Mouse (Mus musculus) heart, embryonic 11.5 days (tissue): ENCODE results near the gene Tox4. TPM values are rescaled to one million over a fixed set of nuclear protein-coding genes. Genes with fewer than 3 reads are reported as not detected.
A peak's percentile ranks its signal among the peaks of the same experiment; 100 is the strongest.
"Not testable (repeated sequence)": the region's sequence is repeated elsewhere in the genome, so short reads cannot be mapped to it uniquely, and the experiment has no call there.

Source experiments
- ATAC-seq: fragments of 200-750 bp; cut with Nextera tagmentation; replicated peaks from 2 replicates; pipeline ENCODE4 v1.8.0; 2017; ENCODE audit warnings: moderate library complexity; ENCODE audit not compliant: insufficient number of reproducible peaks, low FRiP score, low TSS enrichment
- H3K27ac ChIP-seq: fragments of 300-500 bp; sonication (generic); 2 replicates; pipeline ENCODE4 v1.5.1; 2014; ENCODE audit warnings: mild to moderate bottlenecking, low read depth, low read length
- H3K27me3 ChIP-seq: fragments of 300-500 bp; sonication (generic); 2 replicates; pipeline ENCODE4 v1.6.1; 2014; ENCODE audit warnings: mild to moderate bottlenecking, low read length, mixed read lengths; ENCODE audit not compliant: control insufficient read depth, insufficient read depth
- H3K36me3 ChIP-seq: fragments of 300-500 bp; sonication (generic); 2 replicates; pipeline ENCODE4 v1.6.1; 2014; ENCODE audit warnings: mild to moderate bottlenecking, low read length, moderate library complexity, mixed read lengths; ENCODE audit not compliant: control insufficient read depth, insufficient read depth
- H3K4me1 ChIP-seq: fragments of 300-500 bp; sonication (generic); 2 replicates; pipeline ENCODE4 v1.6.1; 2014; ENCODE audit warnings: low read length; ENCODE audit not compliant: control insufficient read depth, insufficient read depth
- H3K4me2 ChIP-seq: fragments of 300-500 bp; sonication (generic); 2 replicates; pipeline ENCODE4 v1.6.1; 2014; ENCODE audit warnings: mild to moderate bottlenecking, moderate library complexity
- H3K4me3 ChIP-seq: fragments of 300-500 bp; sonication (generic); 2 replicates; pipeline ENCODE4 v1.5.1; 2014; ENCODE audit warnings: low read depth, low read length
- H3K9ac ChIP-seq: fragments of 300-500 bp; sonication (generic); 2 replicates; pipeline ENCODE4 v1.6.1; 2014; ENCODE audit warnings: mild to moderate bottlenecking, low read depth, low read length, moderate library complexity
- H3K9me3 ChIP-seq: fragments of 300-500 bp; sonication (generic); replicated peaks from 2 replicates; pipeline ENCODE4 v1.6.1; 2016; ENCODE audit warnings: low read length; ENCODE audit not compliant: control insufficient read depth
- WGBS: fragments of 180-500 bp; shearing (Covaris S2); extraction: QIAGEN DNeasy Blood & Tissue Kit; methylation state at CpG from one replicate; pipeline ENCODE4 v1.1.7; 2014; ENCODE audit not compliant: insufficient replicate concordance; 5-methylcytosine and 5-hydroxymethylcytosine counted together
- polyA plus RNA-seq: library from polyadenylated mRNA; unstranded; fragments of >200 nt; fragmentation: Nextera tagmentation; extraction: Ambion mirVana; gene quantifications from 2 replicates; pipeline ENCODE4 v1.2.1, GENCODE M21; 2014

Gene Tox4
- polyA plus RNA-seq, 1 experiment from 2014 or later: 36.5 TPM

GRCm38 (mm10) chr14:52304644-52305271 lies 25.8 kb downstream of the Tox4 start, which contains the start of gene Mettl3:
Mettl3 (minus strand) TSS chr14:52305128.
- no peaks in the 10 kb centered on the region for H3K9me3 ChIP-seq
- peak within 1 kb of the TSS; percentile 80 for H3K27ac ChIP-seq
- WGBS: under 1% methylated on average over 46 of the region's 46 CpGs
- peak within 1 kb of the TSS; percentile 73 for H3K9ac ChIP-seq
- peak within 1 kb of the TSS; percentile 78 for H3K4me2 ChIP-seq
- H3K4me1 ChIP-seq: no peaks in the 10 kb centered on the region
- peak within 1 kb of the TSS; percentile 70 for H3K4me3 ChIP-seq
- peaks cover 3% of the 10 kb centered on the region for H3K36me3 ChIP-seq
- H3K27me3 ChIP-seq: no peaks in the 10 kb centered on the region
- peak; percentile 88 for ATAC-seq

DNA sequence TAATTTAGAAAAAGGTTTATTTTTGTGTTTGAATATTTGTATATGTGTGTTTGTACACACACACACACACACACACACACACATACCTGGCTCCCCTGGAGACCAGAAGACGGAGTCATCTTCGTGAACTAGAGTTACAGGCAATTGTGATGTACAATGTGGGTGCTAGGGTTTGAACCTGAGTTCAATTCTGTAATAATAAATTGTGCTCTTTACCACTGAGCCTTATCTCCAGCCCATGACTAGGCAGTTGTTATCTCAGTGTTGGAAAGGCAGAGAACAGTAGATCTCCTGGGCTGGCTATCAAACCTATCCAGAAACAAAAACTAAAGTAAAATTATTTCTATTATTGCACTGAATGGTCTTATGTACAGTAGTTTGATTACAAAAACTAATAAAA lies 27.2 kb downstream of the Tox4 start:
- no peak overlapping the region for H3K27ac ChIP-seq
- no peak overlapping the region for H3K9ac ChIP-seq
- H3K4me2 ChIP-seq: no peak overlapping the region
- ATAC-seq: no peak
- H3K9me3 ChIP-seq: no peaks in the 10 kb centered on the region
- WGBS: 95% methylated on average over 2 of the region's 2 CpGs
- peaks cover 4% of the 10 kb centered on the region; the same call in 1 of the 2 replicates for H3K36me3 ChIP-seq
- no peak overlapping the region for H3K4me3 ChIP-seq
- H3K27me3 ChIP-seq: no peaks in the 10 kb centered on the region
- H3K4me1 ChIP-seq: no peaks in the 10 kb centered on the region

DNA sequence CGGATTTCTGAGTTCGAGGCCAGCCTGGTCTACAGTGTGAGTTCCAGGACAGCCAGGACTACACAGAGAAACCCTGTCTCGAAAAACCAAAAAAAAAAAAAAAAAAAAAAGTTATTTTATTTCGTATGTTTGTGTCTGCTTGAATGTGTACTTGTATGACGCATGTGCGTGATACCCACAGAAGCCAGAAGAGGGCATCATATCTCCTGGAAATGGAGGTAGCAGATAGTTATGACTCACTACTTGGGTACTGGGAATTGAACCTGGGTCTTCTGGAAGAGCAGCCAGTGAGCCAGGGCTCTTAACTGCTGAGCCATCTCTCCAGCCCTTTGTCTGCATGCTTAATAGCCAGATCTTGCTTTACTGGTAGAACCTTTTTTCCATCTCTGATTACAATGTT lies 31.4 kb downstream of the Tox4 start:
- not testable (repeated sequence) for H3K27me3 ChIP-seq, H3K4me2 ChIP-seq, H3K9ac ChIP-seq, ATAC-seq, H3K9me3 ChIP-seq, H3K4me3 ChIP-seq, H3K27ac ChIP-seq
- peaks cover 11% of the 10 kb centered on the region; the same call in 1 of the 2 replicates for H3K4me1 ChIP-seq
- H3K36me3 ChIP-seq: peaks cover 33% of the 10 kb centered on the region
- 92% methylated on average over 5 of the region's 6 CpGs for WGBS

GRCm38 (mm10) chr14:52310906-52311305 lies 32.0 kb downstream of the Tox4 start:
- H3K27ac ChIP-seq: no peak overlapping the region
- no peak for ATAC-seq
- peaks cover 3% of the 10 kb centered on the region; the same call in 1 of the 2 replicates for H3K27me3 ChIP-seq
- H3K36me3 ChIP-seq: peaks cover 33% of the 10 kb centered on the region
- peaks cover 12% of the 10 kb centered on the region; the same call in 1 of the 2 replicates for H3K4me1 ChIP-seq
- H3K9me3 ChIP-seq: no peaks in the 10 kb centered on the region
- no peak overlapping the region for H3K4me3 ChIP-seq
- WGBS: 82% methylated on average over 2 of the region's 2 CpGs
- H3K9ac ChIP-seq: no peak overlapping the region
- no peak overlapping the region for H3K4me2 ChIP-seq

DNA sequence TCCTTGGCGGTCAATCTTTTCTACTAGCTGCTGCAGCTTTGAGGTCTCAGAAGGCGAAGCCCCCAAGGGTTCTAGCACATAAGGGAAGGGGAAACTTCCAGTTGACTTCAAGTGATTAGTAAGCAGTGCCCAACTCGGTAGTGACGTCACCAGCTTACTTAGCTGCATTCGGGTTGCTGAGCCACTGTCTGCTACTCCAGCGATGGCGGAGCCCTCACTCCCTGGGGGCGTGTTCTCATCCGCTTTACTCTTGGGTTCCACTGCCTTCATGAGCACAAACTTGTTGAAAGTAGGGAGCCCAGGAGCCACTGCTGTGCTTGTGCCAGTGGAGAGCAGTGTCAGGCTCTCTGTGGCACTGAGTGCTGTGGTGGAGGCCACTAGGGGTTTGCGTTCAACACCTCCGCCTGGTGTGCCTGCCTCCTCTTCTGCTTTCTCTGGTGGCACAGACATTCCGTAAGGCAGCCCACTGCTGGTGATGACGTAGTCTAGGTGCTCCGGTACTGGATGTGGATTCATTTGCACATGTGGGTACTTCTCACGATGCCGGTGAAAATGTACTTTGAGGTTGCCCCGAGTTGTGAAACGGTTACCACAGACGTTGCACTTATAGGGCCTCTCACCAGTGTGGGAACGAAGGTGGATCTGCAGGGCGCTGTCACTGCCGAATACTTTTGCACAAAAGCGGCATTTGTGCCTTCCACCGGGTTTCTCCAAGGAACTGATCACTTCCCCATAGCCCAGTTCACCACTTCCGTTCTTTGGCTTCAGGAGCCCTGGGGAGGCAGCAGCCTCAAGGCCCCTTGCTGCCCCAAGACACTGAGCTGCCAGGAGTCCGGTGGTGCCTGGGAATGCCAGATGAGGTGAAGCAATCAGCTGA lies 35.2 kb downstream of the Tox4 start:
- ATAC-seq: no peak
- Histone ChIP-seq H3K9me3 (no peaks in the 10 kb centered on the region), H3K4me1 (peaks cover 12% of the 10 kb centered on the region; the same call in 1 of the 2 replicates), H3K9ac (no peak overlapping the region), H3K4me3 (peak overlapping the region; percentile 74), H3K36me3 (peaks cover 33% of the 10 kb centered on the region), H3K27ac (no peak overlapping the region), H3K27me3 (peaks cover 3% of the 10 kb centered on the region; the same call in 1 of the 2 replicates), H3K4me2 (peak overlapping the region; percentile 84; the same call in 1 of the 2 replicates)
- 73% methylated on average over 26 of the region's 26 CpGs for WGBS

GRCm38 (mm10) chr14:52314808-52315150 lies 35.8 kb downstream of the Tox4 start:
- ATAC-seq: no peak
- H3K27ac ChIP-seq: no peak overlapping the region
- WGBS: 41% methylated on average over 8 of the region's 8 CpGs
- peak overlapping the region; percentile 86; the same call in 1 of the 2 replicates for H3K9ac ChIP-seq
- no peaks in the 10 kb centered on the region for H3K9me3 ChIP-seq
- H3K4me2 ChIP-seq: peak overlapping the region; percentile 84
- peaks cover 12% of the 10 kb centered on the region; the same call in 1 of the 2 replicates for H3K4me1 ChIP-seq
- H3K36me3 ChIP-seq: peaks cover 33% of the 10 kb centered on the region
- peak overlapping the region; percentile 74 for H3K4me3 ChIP-seq
- H3K27me3 ChIP-seq: peaks cover 3% of the 10 kb centered on the region; the same call in 1 of the 2 replicates

GRCm38 (mm10) chr14:52315283-52315780 lies 36.4 kb downstream of the Tox4 start:
- H3K4me1 ChIP-seq: peaks cover 12% of the 10 kb centered on the region; the same call in 1 of the 2 replicates
- peak overlapping the region; percentile 74 for H3K4me3 ChIP-seq
- 3% methylated on average over 17 of the region's 17 CpGs for WGBS
- peaks cover 33% of the 10 kb centered on the region for H3K36me3 ChIP-seq
- peak overlapping the region; percentile 86 for H3K9ac ChIP-seq
- H3K4me2 ChIP-seq: peak overlapping the region; percentile 84
- no peaks in the 10 kb centered on the region for H3K9me3 ChIP-seq
- peaks cover 3% of the 10 kb centered on the region; the same call in 1 of the 2 replicates for H3K27me3 ChIP-seq
- no peak overlapping the region for H3K27ac ChIP-seq
- no peak for ATAC-seq

GRCm38 (mm10) chr14:52315792-52316440 lies 37.0 kb downstream of the Tox4 start:
- peak overlapping the region; percentile 85 for H3K27ac ChIP-seq
- H3K4me1 ChIP-seq: peaks cover 12% of the 10 kb centered on the region; the same call in 1 of the 2 replicates
- no peaks in the 10 kb centered on the region for H3K9me3 ChIP-seq
- H3K4me2 ChIP-seq: peak overlapping the region; percentile 84
- WGBS: 2% methylated on average over 34 of the region's 41 CpGs
- H3K27me3 ChIP-seq: peaks cover 3% of the 10 kb centered on the region; the same call in 1 of the 2 replicates
- peak overlapping the region; percentile 74 for H3K4me3 ChIP-seq
- H3K36me3 ChIP-seq: peaks cover 29% of the 10 kb centered on the region
- ATAC-seq: peak; percentile 83
- H3K9ac ChIP-seq: peak overlapping the region; percentile 86
